Mouse (Mus musculus) heart, postnatal 0 days (tissue): ENCODE measurements around the gene Jkamp. TPM values are rescaled to one million over a fixed set of nuclear protein-coding genes. Genes with fewer than 3 reads are reported as not detected.

ENCODE experiments used
- ATAC-seq: fragments of 200-750 bp; cut with Nextera tagmentation; 2 replicates; pipeline ENCODE4 v1.8.0; 2017; ENCODE audit warnings: low read depth, moderate number of reproducible peaks, moderate library complexity; ENCODE audit not compliant: insufficient read depth
- DNase-seq: peaks from one replicate; pipeline ENCODE4 v3.0.0-alpha.2; 2016; ENCODE audit warnings: low spot score
- H3K27ac ChIP-seq: fragments of 300-500 bp; sonication (generic); 2 replicates; pipeline ENCODE4 v1.5.1; 2014; ENCODE audit warnings: low read depth, mild to moderate bottlenecking
- H3K27me3 ChIP-seq: fragments of 300-500 bp; sonication (generic); 2 replicates; pipeline ENCODE4 v1.6.1; 2014; ENCODE audit warnings: low read length, mixed read lengths; ENCODE audit not compliant: control insufficient read depth, insufficient read depth
- H3K36me3 ChIP-seq: fragments of 300-500 bp; sonication (generic); replicated peaks from 2 replicates; pipeline ENCODE4 v1.6.1; 2014; ENCODE audit warnings: low read length, mixed read lengths; ENCODE audit not compliant: control insufficient read depth, insufficient read depth
- H3K4me1 ChIP-seq: fragments of 300-500 bp; sonication (generic); 2 replicates; pipeline ENCODE4 v1.6.1; 2014; ENCODE audit warnings: antibody characterized with exemption; ENCODE audit not compliant: control insufficient read depth, insufficient read depth
- H3K4me2 ChIP-seq: fragments of 300-500 bp; sonication (generic); 2 replicates; pipeline ENCODE4 v1.6.1; 2014; ENCODE audit warnings: low read depth, mild to moderate bottlenecking, low read length, moderate library complexity
- H3K4me3 ChIP-seq: fragments of 300-500 bp; sonication (generic); 2 replicates; pipeline ENCODE4 v1.5.1; 2014; ENCODE audit warnings: low read depth, low read length
- H3K9ac ChIP-seq: fragments of 300-500 bp; sonication (generic); replicated peaks from 2 replicates; pipeline ENCODE4 v1.6.1; 2014; ENCODE audit warnings: low read depth, low read length, mixed read lengths
- H3K9me3 ChIP-seq: fragments of 300-500 bp; sonication (generic); replicated peaks from 2 replicates; pipeline ENCODE4 v1.6.1; 2016; ENCODE audit warnings: low read length; ENCODE audit not compliant: control insufficient read depth
- CTCF ChIP-seq: IDR thresholded peaks from 2 replicates; pipeline ENCODE4 v1.5.1; 2016; ENCODE audit warnings: antibody characterized with exemption, control low read depth, low read depth
- EP300 ChIP-seq: IDR thresholded peaks from 2 replicates; pipeline ENCODE4 v1.6.1; 2016; ENCODE audit warnings: antibody characterized with exemption, low read depth
- WGBS: fragments of 180-500 bp; shearing (Covaris S2); extraction: QIAGEN DNeasy Blood & Tissue Kit; methylation state at CpG from one replicate; pipeline ENCODE4 v1.1.7; 2014; 5-methylcytosine and 5-hydroxymethylcytosine counted together
- polyA plus RNA-seq: library from polyadenylated mRNA; unstranded; fragments of >200 nt; fragmentation: Nextera tagmentation; extraction: Ambion mirVana; gene quantifications from 2 replicates; pipeline ENCODE4 v1.2.1, GENCODE M21; 2015
- total RNA-seq: library from RNA; depleted of rRNA; stranded (reverse); fragments of >200 nt; gene quantifications from 2 replicates; pipeline ENCODE4 v1.2.3, GENCODE M21; 2014; ENCODE audit warnings: low replicate concordance; rRNA removed

Gene Jkamp
- total RNA-seq (47.9 and 78.1 TPM in 2 replicates), polyA plus RNA-seq (74.9 and 75.6 TPM in 2 replicates)

DNA sequence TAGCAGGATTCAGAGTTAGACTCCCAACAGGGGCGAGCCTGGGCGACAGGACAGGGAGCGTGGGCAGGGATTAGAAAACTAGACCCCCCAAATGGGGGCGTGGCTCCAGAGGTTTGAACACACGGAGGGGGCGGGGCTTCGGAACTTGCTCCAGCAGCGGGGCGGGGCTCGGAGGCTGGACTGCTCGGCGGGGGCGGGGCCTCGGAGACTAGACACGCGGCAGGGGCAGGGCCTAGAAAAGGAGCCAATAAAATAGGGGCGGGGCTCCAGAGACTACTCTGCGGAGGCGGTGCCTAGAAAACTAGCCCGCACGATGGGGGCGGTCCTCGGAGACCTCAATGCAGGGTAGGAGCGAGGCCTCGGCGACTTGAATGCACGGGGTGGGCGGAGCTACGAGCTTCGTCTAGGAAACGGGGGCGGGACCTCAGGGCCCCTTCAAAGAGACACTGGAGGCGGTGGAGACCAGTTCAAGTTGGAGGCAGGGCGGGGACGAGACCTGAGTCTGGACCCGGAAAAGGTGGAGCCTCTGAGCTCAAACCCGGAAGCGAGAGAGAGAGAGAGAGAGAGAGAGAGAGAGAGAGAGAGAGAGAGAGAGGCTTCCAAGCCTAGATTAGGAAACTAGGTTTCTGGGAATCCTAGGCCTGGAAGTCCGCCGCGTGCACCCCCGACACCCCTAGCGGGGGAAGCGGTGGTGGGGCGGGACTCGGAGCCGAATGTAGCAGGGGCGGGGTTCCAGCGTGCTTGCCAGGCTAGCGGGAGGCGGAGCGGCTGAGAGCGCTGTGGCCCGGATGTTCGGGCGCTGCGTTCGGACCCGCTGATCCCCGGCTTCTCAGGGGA, at the start of gene Jkamp, which contains the start of gene L3hypdh:
Gene Jkamp, plus strand, starts transcription at position 261 of the 837 bp plus-strand sequence.
Gene L3hypdh, minus strand, starts transcription at position 111 of the 837 bp plus-strand sequence.
- Histone ChIP-seq H3K27me3 (no peaks in the 10 kb centered on the region), H3K36me3 (peaks cover 4% of the 10 kb centered on the region; the same call in 1 of the 2 replicates), H3K27ac (peak within 1 kb of the TSS; percentile 97), H3K9ac (peak within 1 kb of the TSS; percentile 75), H3K4me1 (peaks cover 15% of the 10 kb centered on the region; the same call in 1 of the 2 replicates), H3K9me3 (no peaks in the 10 kb centered on the region), H3K4me2 (peak within 1 kb of the TSS; percentile 75), H3K4me3 (peak within 1 kb of the TSS; percentile 71)
- peak; percentile 100 for DNase-seq
- under 1% methylated on average over 57 of the region's 60 CpGs for WGBS
- TF ChIP-seq CTCF (peak; percentile 29; the same call in 1 of the 2 replicates), EP300 (no peak)
- ATAC-seq = peak; percentile 92

DNA sequence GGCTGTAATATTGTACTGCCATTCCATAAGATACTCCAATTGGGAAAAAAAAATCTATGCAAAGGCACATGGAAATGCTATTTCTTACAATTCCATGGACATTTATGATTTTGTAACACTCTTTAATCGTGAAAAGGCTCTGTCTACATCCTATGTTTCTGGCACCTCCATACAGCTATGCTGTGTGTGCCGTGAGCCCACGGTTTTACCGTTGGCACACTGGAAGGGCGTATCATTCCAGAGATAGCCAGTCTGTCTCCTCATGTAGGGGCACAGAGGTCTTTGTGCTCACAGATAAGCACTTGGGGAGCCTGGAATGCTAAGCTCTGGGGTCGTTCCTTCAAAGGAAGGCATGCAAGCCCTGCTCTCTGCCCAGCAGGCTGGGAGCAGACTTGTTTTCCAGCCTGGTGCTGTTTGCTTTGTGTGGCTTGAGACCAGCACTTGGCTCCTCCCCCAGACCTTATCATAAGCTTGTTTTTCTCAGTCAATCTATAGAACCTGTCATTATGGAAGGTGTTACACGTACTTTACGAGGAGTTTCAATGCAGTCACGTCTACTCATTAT, 49.2 kb upstream of the Jkamp start:
- Histone ChIP-seq H3K27me3 (no peaks in the 10 kb centered on the region), H3K9ac (no peak overlapping the region), H3K4me3 (no peak overlapping the region), H3K4me2 (no peak overlapping the region), H3K4me1 (peaks cover 19% of the 10 kb centered on the region), H3K36me3 (no peaks in the 10 kb centered on the region), H3K27ac (peak overlapping the region; percentile 57; the same call in 1 of the 2 replicates), H3K9me3 (no peaks in the 10 kb centered on the region)
- DNase-seq = no peak
- no peak for ATAC-seq
- 28% methylated on average over 9 of the region's 9 CpGs for WGBS
- TF ChIP-seq CTCF = no peak
- no peak for TF ChIP-seq EP300

DNA sequence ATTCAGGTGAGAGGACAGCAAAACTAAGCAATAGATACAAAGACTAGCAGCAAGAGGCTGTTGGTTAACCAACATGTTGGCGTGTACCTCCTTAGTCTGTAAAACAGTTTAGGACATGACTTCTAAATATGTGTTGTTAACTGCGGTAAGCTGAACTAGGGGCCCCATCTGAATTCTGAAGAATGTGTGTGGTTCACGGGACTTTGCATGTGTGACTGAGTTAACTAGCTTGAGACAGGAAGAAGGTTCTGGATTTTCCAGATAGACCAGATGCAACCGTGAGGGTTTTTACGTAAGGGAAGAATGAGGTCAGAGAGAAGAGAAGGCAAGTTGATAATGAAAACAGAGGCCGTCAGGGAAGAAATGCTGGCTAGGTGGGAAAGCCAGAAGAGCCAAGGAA, 48.3 kb upstream of the Jkamp start:
- DNase-seq (no peak), ATAC-seq (no peak)
- Histone ChIP-seq H3K27me3 (no peaks in the 10 kb centered on the region), H3K4me2 (no peak overlapping the region), H3K9me3 (no peaks in the 10 kb centered on the region), H3K9ac (no peak overlapping the region), H3K4me1 (peaks cover 19% of the 10 kb centered on the region), H3K27ac (no peak overlapping the region), H3K4me3 (no peak overlapping the region), H3K36me3 (no peaks in the 10 kb centered on the region)
- TF ChIP-seq EP300 = no peak
- no peak for TF ChIP-seq CTCF
- WGBS = 54% methylated on average over 6 of the region's 6 CpGs

DNA sequence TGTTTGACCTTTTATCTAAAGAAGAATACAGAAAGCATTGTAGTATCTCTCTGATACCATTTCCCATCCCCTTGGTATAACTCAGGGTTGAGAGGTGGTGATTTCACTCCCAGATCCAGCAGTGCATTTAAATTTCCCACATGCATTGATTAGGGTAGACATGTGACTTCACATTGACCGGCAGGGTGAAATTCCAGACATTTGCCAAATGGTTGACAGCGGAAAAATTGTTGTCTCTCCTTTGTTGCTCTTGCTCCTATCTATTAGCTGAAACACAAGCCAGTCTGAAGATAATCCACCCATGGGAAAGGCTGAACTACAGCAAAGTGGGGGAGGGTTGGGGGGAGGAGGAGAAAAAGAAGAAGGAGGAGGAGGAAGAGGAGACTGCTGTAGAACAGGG, 46.5 kb upstream of the Jkamp start:
- DNase-seq = no peak
- Histone ChIP-seq H3K4me2 (no peak overlapping the region), H3K4me1 (peaks cover 19% of the 10 kb centered on the region), H3K27ac (no peak overlapping the region), H3K4me3 (no peak overlapping the region), H3K9me3 (no peaks in the 10 kb centered on the region), H3K27me3 (no peaks in the 10 kb centered on the region), H3K9ac (no peak overlapping the region), H3K36me3 (no peaks in the 10 kb centered on the region)
- no peak for ATAC-seq
- no peak for TF ChIP-seq CTCF
- no peak for TF ChIP-seq EP300
- 27% methylated on average over 2 of the region's 2 CpGs for WGBS

DNA sequence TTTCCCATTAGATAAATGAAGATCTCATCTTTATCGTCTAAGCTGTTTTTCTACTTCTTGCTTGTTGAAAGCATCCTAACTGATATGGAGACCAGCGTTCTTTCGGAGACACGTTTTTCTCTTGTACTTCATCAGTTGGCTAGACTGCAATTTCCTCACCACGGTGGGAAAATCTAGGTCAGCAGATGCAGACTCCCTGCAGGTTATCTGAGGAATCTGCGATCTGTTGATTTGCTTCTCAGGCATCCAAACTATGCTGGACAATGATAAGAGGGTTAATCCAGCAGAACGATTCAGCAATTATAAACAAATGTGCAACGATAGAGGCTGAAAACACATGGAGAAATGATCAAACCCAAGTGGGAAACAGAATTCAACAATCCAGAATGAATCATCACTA, 45.9 kb upstream of the Jkamp start:
- H3K4me1 ChIP-seq = peaks cover 19% of the 10 kb centered on the region
- H3K9me3 ChIP-seq = no peaks in the 10 kb centered on the region
- H3K4me3 ChIP-seq = no peak overlapping the region
- no peak for ATAC-seq
- WGBS = 22% methylated on average over 8 of the region's 8 CpGs
- no peaks in the 10 kb centered on the region for H3K36me3 ChIP-seq
- TF ChIP-seq CTCF (no peak), EP300 (no peak)
- H3K27me3 ChIP-seq = no peaks in the 10 kb centered on the region
- no peak for DNase-seq
- no peak overlapping the region for H3K4me2 ChIP-seq
- H3K27ac ChIP-seq = no peak overlapping the region
- H3K9ac ChIP-seq = no peak overlapping the region
